Mouse (Mus musculus) cortical plate, adult 2 months (tissue): ENCODE measurements at regions not wholly inside any gene's neighbourhood (a gene's known extent, or its start where the extent isn't known, plus 50 kb on each side); places are given as distances from the start of the nearest gene placed in this dataset.

Experiments
- H3K27ac ChIP-seq: fragments of 200-500 bp; 2 replicates; pipeline ENCODE4 v1.5.1; 2012; ENCODE audit warnings: low read length, control low read depth, inconsistent platforms; ENCODE audit not compliant: insufficient read depth
- H3K4me1 ChIP-seq: fragments of 200-500 bp; 2 replicates; pipeline ENCODE4 v1.6.1; 2011; ENCODE audit warnings: low read length; ENCODE audit not compliant: control insufficient read depth, insufficient read depth
- H3K4me3 ChIP-seq: fragments of 200-500 bp; 2 replicates; pipeline ENCODE4 v1.5.1; 2011; ENCODE audit warnings: mild to moderate bottlenecking, low read length, control low read depth; ENCODE audit not compliant: insufficient read depth
- CTCF ChIP-seq: fragments of 200-500 bp; IDR thresholded peaks from 2 replicates; pipeline ENCODE4 v1.5.1; 2011; ENCODE audit warnings: mild to moderate bottlenecking, control low read depth, low read length; ENCODE audit not compliant: insufficient read depth; ENCODE audit errors: extremely low read depth
- POLR2A ChIP-seq: fragments of 200-500 bp; IDR thresholded peaks from 2 replicates; pipeline ENCODE4 v1.6.1; 2011; ENCODE audit warnings: mild to moderate bottlenecking, low read length, control low read depth; ENCODE audit not compliant: insufficient read depth; ENCODE audit errors: extremely low read depth

- Histone ChIP-seq H3K4me3 (no peak overlapping the region), H3K27ac (no peak overlapping the region), H3K4me1 (no peaks in the 10 kb centered on the region)
- TF ChIP-seq POLR2A: no peak
- no peak for TF ChIP-seq CTCF
Observed at GRCm38 (mm10) chr14:24973039-24973438, 485.9 kb upstream of the Zmiz1 start.

GRCm38 (mm10) chr14:24973591-24973990, 485.4 kb upstream of the Zmiz1 start:
- no peaks in the 10 kb centered on the region for H3K4me1 ChIP-seq
- no peak overlapping the region for H3K27ac ChIP-seq
- TF ChIP-seq POLR2A (no peak), CTCF (no peak)
- no peak overlapping the region for H3K4me3 ChIP-seq

- H3K4me3 ChIP-seq: no peak overlapping the region
- no peak overlapping the region for H3K27ac ChIP-seq
- H3K4me1 ChIP-seq: no peaks in the 10 kb centered on the region
- no peak for TF ChIP-seq CTCF
Observed at GRCm38 (mm10) chr14:24982489-24982888, 476.5 kb upstream of the Zmiz1 start.

- TF ChIP-seq POLR2A (no peak), CTCF (peak; percentile 19; the same call in 1 of the 2 replicates)
- Histone ChIP-seq H3K4me3 (no peak overlapping the region), H3K4me1 (no peaks in the 10 kb centered on the region), H3K27ac (no peak overlapping the region)
Observed at GRCm38 (mm10) chr14:24983279-24983678, 475.7 kb upstream of the Zmiz1 start.

- Histone ChIP-seq H3K4me1 (no peaks in the 10 kb centered on the region), H3K4me3 (no peak overlapping the region), H3K27ac (no peak overlapping the region)
- TF ChIP-seq POLR2A (no peak), CTCF (no peak)
Observed at GRCm38 (mm10) chr14:24985806-24986359, 473.1 kb upstream of the Zmiz1 start.

GRCm38 (mm10) chr14:24986404-24986803, 472.6 kb upstream of the Zmiz1 start:
- Histone ChIP-seq H3K4me3 (no peak overlapping the region), H3K4me1 (no peaks in the 10 kb centered on the region), H3K27ac (no peak overlapping the region)
- TF ChIP-seq CTCF (no peak), POLR2A (no peak)

- H3K4me3 ChIP-seq: no peak overlapping the region
- H3K27ac ChIP-seq: no peak overlapping the region
- TF ChIP-seq POLR2A: no peak
- no peak for TF ChIP-seq CTCF
- peaks cover 7% of the 10 kb centered on the region for H3K4me1 ChIP-seq
Observed at GRCm38 (mm10) chr14:24993751-24994658, 465.0 kb upstream of the Zmiz1 start.

- Histone ChIP-seq H3K4me1 (peaks cover 11% of the 10 kb centered on the region), H3K27ac (no peak overlapping the region)
Observed at GRCm38 (mm10) chr14:24995226-24995625, 463.8 kb upstream of the Zmiz1 start.

GRCm38 (mm10) chr14:24997786-24998509, 461.0 kb upstream of the Zmiz1 start:
- H3K27ac ChIP-seq: no peak overlapping the region
- H3K4me1 ChIP-seq: peaks cover 11% of the 10 kb centered on the region
- no peak for TF ChIP-seq POLR2A
- no peak for TF ChIP-seq CTCF
- H3K4me3 ChIP-seq: no peak overlapping the region

More at GRCm38 (mm10) chr14:24995226-24995625, 463.8 kb upstream of the Zmiz1 start:
- H3K4me3 ChIP-seq: no peak overlapping the region
- no peak for TF ChIP-seq CTCF
- no peak for TF ChIP-seq POLR2A
